Mouse (Mus musculus): ENCODE results near the gene Fscn2. TPM values are rescaled to one million over a fixed set of nuclear protein-coding genes. Genes with fewer than 3 reads are reported as not detected.
"Not testable (repeated sequence)": the region's sequence is repeated elsewhere in the genome, so short reads cannot be mapped to it uniquely, and the experiment has no call there.

Fscn2 gene
- polyA plus RNA-seq, 1 experiment from 2014 or later, result 2.6 TPM

GRCm38 (mm10) chr11:120387157-120387556 lies 25.8 kb downstream of the Fscn2 start:
- 81% methylated on average over 2 of the region's 2 CpGs for WGBS
- Histone ChIP-seq H3K4me3 (no peak overlapping the region), H3K36me3 (peaks cover 77% of the 10 kb centered on the region), H3K27me3 (no peaks in the 10 kb centered on the region), H3K4me1 (replicated peaks) (no peaks in the 10 kb centered on the region), H3K9me3 (no peaks in the 10 kb centered on the region), H3K27ac (no peak overlapping the region), H3K4me2 (no peak overlapping the region), H3K9ac (no peak overlapping the region)
- ATAC-seq (ENCODE audit: low FRiP score), result no peak

- H3K27me3 ChIP-seq, result no peaks in the 10 kb centered on the region
- 94% methylated on average over 9 of the region's 9 CpGs for WGBS
- H3K36me3 ChIP-seq, result peaks cover 77% of the 10 kb centered on the region
- no peak overlapping the region for H3K4me3 ChIP-seq
- no peak overlapping the region for H3K4me2 ChIP-seq
- no peaks in the 10 kb centered on the region for H3K9me3 ChIP-seq
- ATAC-seq (ENCODE audit: low FRiP score), result no peak
- no peaks in the 10 kb centered on the region for H3K4me1 ChIP-seq (replicated peaks)
- no peak overlapping the region for H3K9ac ChIP-seq
- H3K27ac ChIP-seq, result no peak overlapping the region
These were observed 27.2 kb downstream of the Fscn2 start for GRCm38 (mm10) chr11:120388580-120388979.

GRCm38 (mm10) chr11:120395661-120396060 lies 34.3 kb downstream of the Fscn2 start:
- no peak for ATAC-seq (ENCODE audit: low FRiP score)
- WGBS, result 83% methylated on average over 4 of the region's 4 CpGs
- H3K9ac ChIP-seq, result no peak overlapping the region
- no peaks in the 10 kb centered on the region for H3K4me1 ChIP-seq (replicated peaks)
- H3K4me3 ChIP-seq, result no peak overlapping the region
- H3K27me3 ChIP-seq, result no peaks in the 10 kb centered on the region
- H3K4me2 ChIP-seq, result no peak overlapping the region
- H3K36me3 ChIP-seq, result peaks cover 72% of the 10 kb centered on the region
- H3K27ac ChIP-seq, result no peak overlapping the region
- no peaks in the 10 kb centered on the region for H3K9me3 ChIP-seq

GRCm38 (mm10) chr11:120397602-120398001 lies 36.3 kb downstream of the Fscn2 start:
- Histone ChIP-seq H3K36me3 (peaks cover 80% of the 10 kb centered on the region), H3K4me2 (no peak overlapping the region), H3K27ac (no peak overlapping the region), H3K9ac (no peak overlapping the region), H3K9me3 (no peaks in the 10 kb centered on the region), H3K4me1 (replicated peaks) (no peaks in the 10 kb centered on the region), H3K27me3 (no peaks in the 10 kb centered on the region), H3K4me3 (no peak overlapping the region)
- ATAC-seq (ENCODE audit: low FRiP score), result no peak
- WGBS, result 79% methylated on average over 2 of the region's 2 CpGs

GRCm38 (mm10) chr11:120399319-120399718 lies 38.0 kb downstream of the Fscn2 start:
- Histone ChIP-seq H3K4me2 (no peak overlapping the region), H3K27me3 (no peaks in the 10 kb centered on the region), H3K36me3 (peaks cover 79% of the 10 kb centered on the region), H3K9me3 (no peaks in the 10 kb centered on the region), H3K4me3 (no peak overlapping the region), H3K9ac (no peak overlapping the region), H3K27ac (no peak overlapping the region), H3K4me1 (replicated peaks) (no peaks in the 10 kb centered on the region)
- 96% methylated on average over 2 of the region's 2 CpGs for WGBS
- ATAC-seq (ENCODE audit: low FRiP score), result no peak

GRCm38 (mm10) chr11:120404814-120405213 lies 43.5 kb downstream of the Fscn2 start:
- Histone ChIP-seq H3K4me2 (no peak overlapping the region), H3K4me3 (no peak overlapping the region), H3K9ac (no peak overlapping the region), H3K36me3 (peaks cover 96% of the 10 kb centered on the region), H3K27ac (no peak overlapping the region), H3K4me1 (replicated peaks) (no peaks in the 10 kb centered on the region), H3K9me3 (no peaks in the 10 kb centered on the region), H3K27me3 (no peaks in the 10 kb centered on the region)
- WGBS, result 94% methylated on average over 1 of the region's 1 CpGs
- no peak for ATAC-seq (ENCODE audit: low FRiP score)

GRCm38 (mm10) chr11:120405867-120406266 lies 44.5 kb downstream of the Fscn2 start:
- Histone ChIP-seq H3K4me3 (no peak overlapping the region), H3K4me2 (no peak overlapping the region), H3K27ac (no peak overlapping the region), H3K4me1 (replicated peaks) (no peaks in the 10 kb centered on the region), H3K9ac (no peak overlapping the region), H3K9me3 (no peaks in the 10 kb centered on the region), H3K36me3 (peaks cover 97% of the 10 kb centered on the region), H3K27me3 (no peaks in the 10 kb centered on the region)
- no peak for ATAC-seq (ENCODE audit: low FRiP score)
- WGBS, result 96% methylated on average over 3 of the region's 3 CpGs

- Histone ChIP-seq H3K9me3 (no peaks in the 10 kb centered on the region), H3K27me3 (no peaks in the 10 kb centered on the region), H3K27ac (no peak overlapping the region), H3K36me3 (peaks cover 97% of the 10 kb centered on the region), H3K9ac (no peak overlapping the region), H3K4me2 (no peak overlapping the region), H3K4me3 (no peak overlapping the region), H3K4me1 (replicated peaks) (no peaks in the 10 kb centered on the region)
- no peak for ATAC-seq (ENCODE audit: low FRiP score)
- 98% methylated on average over 1 of the region's 1 CpGs for WGBS
These were observed 45.1 kb downstream of the Fscn2 start for GRCm38 (mm10) chr11:120406445-120406844.

GRCm38 (mm10) chr11:120413621-120414020 lies 52.3 kb downstream of the Fscn2 start:
- not testable (repeated sequence) for H3K4me1 ChIP-seq (replicated peaks); H3K9ac ChIP-seq; H3K4me3 ChIP-seq; ATAC-seq (ENCODE audit: low FRiP score); H3K27me3 ChIP-seq; H3K27ac ChIP-seq; H3K9me3 ChIP-seq; H3K4me2 ChIP-seq
- WGBS, result 97% methylated on average over 7 of the region's 10 CpGs
- peaks cover 92% of the 10 kb centered on the region for H3K36me3 ChIP-seq

Small RNAs within 50 kb of the gene (microRNA-seq; reads per million reads assigned to microRNA genes)
- gene Gm23419 (not detected), gene Mir6935 (0.93 reads per million)

Other genes with a start within 250 kb of the Fscn2 start
- 110 and 115 TPM in 2 replicates for gene Slc38a10, start 210.2 kb upstream of the Fscn2 start, polyA plus RNA-seq (2015; fragmentation: Nextera tagmentation; extraction: Ambion mirVana)
- gene Bahcc1, start 128.6 kb upstream of the Fscn2 start, polyA plus RNA-seq (2015; fragmentation: Nextera tagmentation; extraction: Ambion mirVana), result 13.6 and 17.0 TPM in 2 replicates
- 4,110 and 4,339 TPM in 2 replicates for gene Actg1, start 13.0 kb upstream of the Fscn2 start, polyA plus RNA-seq (2015; fragmentation: Nextera tagmentation; extraction: Ambion mirVana)
- 74.6 and 82.4 TPM in 2 replicates for gene Faap100, start 17.2 kb downstream of the Fscn2 start, polyA plus RNA-seq (2015; fragmentation: Nextera tagmentation; extraction: Ambion mirVana)
- gene Nploc4, start 76.2 kb downstream of the Fscn2 start, polyA plus RNA-seq (2015; fragmentation: Nextera tagmentation; extraction: Ambion mirVana), result 32.5 and 33.8 TPM in 2 replicates
- gene Tspan10, start 81.1 kb downstream of the Fscn2 start, polyA plus RNA-seq (2015; fragmentation: Nextera tagmentation; extraction: Ambion mirVana), result not detected in 2 replicates
- 0.36 and 0.44 TPM in 2 replicates for gene Pde6g, start 92.0 kb downstream of the Fscn2 start, polyA plus RNA-seq (2015; fragmentation: Nextera tagmentation; extraction: Ambion mirVana)
- 10.5 and 10.6 TPM in 2 replicates for gene Oxld1, start 96.5 kb downstream of the Fscn2 start, polyA plus RNA-seq (2015; fragmentation: Nextera tagmentation; extraction: Ambion mirVana)
- gene Ccdc137, start 96.6 kb downstream of the Fscn2 start, polyA plus RNA-seq (2015; fragmentation: Nextera tagmentation; extraction: Ambion mirVana), result 26.3 and 27.3 TPM in 2 replicates
- gene Arl16, start 106.1 kb downstream of the Fscn2 start, polyA plus RNA-seq (2015; fragmentation: Nextera tagmentation; extraction: Ambion mirVana), result 58.9 and 63.2 TPM in 2 replicates
- 108 TPM in 2 replicates for gene Mrpl12, start 123.1 kb downstream of the Fscn2 start, polyA plus RNA-seq (2015; fragmentation: Nextera tagmentation; extraction: Ambion mirVana)
- gene Slc25a10, start 130.3 kb downstream of the Fscn2 start, polyA plus RNA-seq (2015; fragmentation: Nextera tagmentation; extraction: Ambion mirVana), result 32.0 and 32.8 TPM in 2 replicates
- gene Gcgr, start 169.2 kb downstream of the Fscn2 start, polyA plus RNA-seq (2015; fragmentation: Nextera tagmentation; extraction: Ambion mirVana), result 0.19 and 0.30 TPM in 2 replicates
- 234 and 241 TPM in 2 replicates for gene Mcrip1, start 188.2 kb downstream of the Fscn2 start, polyA plus RNA-seq (2015; fragmentation: Nextera tagmentation; extraction: Ambion mirVana)
- not detected in 2 replicates for gene Ppp1r27, start 189.6 kb downstream of the Fscn2 start, polyA plus RNA-seq (2015; fragmentation: Nextera tagmentation; extraction: Ambion mirVana)
- 289 and 294 TPM in 2 replicates for gene P4hb, start 211.7 kb downstream of the Fscn2 start, polyA plus RNA-seq (2015; fragmentation: Nextera tagmentation; extraction: Ambion mirVana)
- gene Arhgdia, start 220.1 kb downstream of the Fscn2 start, polyA plus RNA-seq (2015; fragmentation: Nextera tagmentation; extraction: Ambion mirVana), result 471 and 481 TPM in 2 replicates
- 267 and 290 TPM in 2 replicates for gene Alyref, start 236.8 kb downstream of the Fscn2 start, polyA plus RNA-seq (2015; fragmentation: Nextera tagmentation; extraction: Ambion mirVana)
- gene Anapc11, start 236.9 kb downstream of the Fscn2 start, polyA plus RNA-seq (2015; fragmentation: Nextera tagmentation; extraction: Ambion mirVana), result 179 and 192 TPM in 2 replicates
- gene Npb, start 246.9 kb downstream of the Fscn2 start, polyA plus RNA-seq (2015; fragmentation: Nextera tagmentation; extraction: Ambion mirVana), result 0.79 and 1.3 TPM in 2 replicates